Mouse (Mus musculus): ENCODE data around the gene Nap1l3. TPM values are rescaled to one million over a fixed set of nuclear protein-coding genes. Genes with fewer than 3 reads are reported as not detected.

Gene Nap1l3
- total RNA-seq (2012; rRNA removed) (not detected in 2 replicates), total RNA-seq (2014; rRNA removed) (not detected in 2 replicates), polyA plus RNA-seq (2012; ENCODE audit: insufficient read length, low read depth) (not detected in 2 replicates)

DNA sequence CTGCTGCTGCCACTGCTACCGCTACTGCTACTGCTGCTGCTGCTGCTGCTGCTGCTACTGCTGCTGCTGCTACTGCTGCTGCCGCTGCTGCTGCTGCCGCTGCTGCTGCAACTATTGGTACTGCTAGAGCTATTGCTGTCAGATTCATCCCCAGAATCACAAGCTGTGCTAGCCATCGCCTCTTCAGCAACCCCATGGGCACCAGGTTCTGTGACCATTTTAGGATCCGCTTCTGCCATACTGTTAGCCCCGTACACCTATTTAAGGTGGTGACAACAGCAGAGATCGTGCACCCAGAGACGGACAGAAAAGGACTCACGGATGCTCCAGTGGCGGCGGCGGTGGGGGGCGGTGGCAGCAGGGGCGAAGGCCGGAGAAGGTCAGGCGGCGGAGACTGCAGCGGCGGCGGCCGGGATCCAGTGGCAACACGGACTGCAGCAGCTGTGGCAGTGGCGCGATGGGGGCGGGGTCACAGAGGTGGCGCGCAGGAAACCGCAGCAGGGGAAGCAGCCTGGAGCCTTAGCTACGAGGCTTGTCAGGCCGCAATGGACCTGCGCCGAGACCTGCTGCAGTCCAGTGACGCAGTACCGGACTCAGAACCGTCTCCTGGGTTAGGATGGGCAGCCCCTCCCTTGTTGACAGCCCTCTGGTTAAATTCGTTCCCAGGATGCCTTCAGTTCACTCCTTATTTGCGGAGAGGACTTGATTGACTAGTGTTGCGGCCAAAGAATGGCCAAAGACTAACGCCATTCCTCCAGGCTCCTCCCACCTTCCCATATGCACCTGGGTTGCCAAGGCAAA, at the start of gene Nap1l3:
Gene Nap1l3 (minus strand): TSS at position 621 of the 801 bp plus-strand sequence.
- dilution Hi-C loops (cut with MboI; ENCODE audit: extremely low pct_ligation_motif_present, extremely low pct_unique_long_range_greater_than_20kb, low sequenced_read_pairs): no loop called here
- DNase-seq (ENCODE audit: extremely low read depth): no peak
- Histone ChIP-seq H3K9ac (ENCODE audit: insufficient read depth, low read depth) (no peak within 1 kb of the TSS), H3K4me3 (replicated peaks in 1 of 3; ENCODE audit: low read depth in 2 of 3, low read length in 2 of 3, poor library complexity in 1 of 3) (no peak within 1 kb of the TSS), H3K36me3 (replicated peaks in 1 of 2; ENCODE audit: control insufficient read depth in 1 of 2, insufficient read depth in 1 of 2, low read length in 1 of 2) (no peaks in the 10 kb centered on the region), H3K27ac (ENCODE audit: insufficient read depth, low read depth) (no peak within 1 kb of the TSS), H3K79me2 (replicated peaks; ENCODE audit: control insufficient read depth, extremely low read depth, insufficient read depth, poor library complexity, severe bottlenecking) (no peaks in the 10 kb centered on the region), H3K27me3 (replicated peaks) (no peaks in the 10 kb centered on the region), H3K4me2 (ENCODE audit: insufficient read depth, low read depth, poor library complexity, severe bottlenecking) (no peak within 1 kb of the TSS), H3K9me3 (replicated peaks; ENCODE audit: low read length) (peaks cover 7% of the 10 kb centered on the region), H3K4me1 (ENCODE audit: control insufficient read depth in 1 of 2, insufficient read depth in 2 of 2) (no peaks in the 10 kb centered on the region)
- in situ Hi-C loops (cut with MboI; ENCODE audit: low pct_ligation_motif_present, low pct_unique_long_range_greater_than_20kb, low sequenced_read_pairs): no loop called here
- TF ChIP-seq HCFC1 (IDR thresholded peaks at IDR 0.05; ENCODE audit: low read depth, low read length) (no peak), BHLHE40 (IDR thresholded peaks at IDR 0.05; ENCODE audit: low read depth, low read length) (no peak), CHD1 (IDR thresholded peaks at IDR 0.05; ENCODE audit: low read depth, low read length) (no peak), RCOR1 (conservative IDR thresholded peaks at IDR 0.05; ENCODE audit: low read depth, low read length) (no peak), JUN (IDR thresholded peaks at IDR 0.05; ENCODE audit: insufficient read depth, low read depth, low read length) (no peak), ZC3H11A (IDR thresholded peaks at IDR 0.05; ENCODE audit: low read depth, low read length) (no peak), ELF1 (IDR thresholded peaks at IDR 0.05; ENCODE audit: low read depth, low read length) (no peak), E2F4 (IDR thresholded peaks at IDR 0.05; ENCODE audit: insufficient replicate concordance, low read depth, low read length) (no peak), IRF4 (IDR thresholded peaks at IDR 0.05; ENCODE audit: low read depth, low read length) (no peak)

DNA sequence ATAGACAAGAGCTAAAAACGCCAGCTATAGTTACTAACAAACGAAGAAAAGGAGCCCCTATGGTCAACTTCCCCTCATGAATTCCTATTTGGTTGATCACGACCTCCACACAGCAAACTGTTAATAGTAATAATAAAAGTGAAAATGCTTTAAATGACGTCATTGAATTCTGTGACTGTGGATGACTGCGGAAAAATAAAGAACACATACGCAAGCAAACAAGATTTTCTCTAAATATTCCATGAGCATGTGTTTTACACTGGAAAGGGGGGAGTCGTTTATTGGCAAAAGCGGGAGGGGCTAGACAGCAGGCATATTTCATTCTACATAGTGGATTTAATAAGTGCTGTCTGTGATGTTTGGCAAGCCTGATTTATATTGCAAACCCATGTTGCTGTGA, 451 bp upstream of the Nap1l3 start:
- in situ Hi-C loops (cut with MboI; ENCODE audit: low pct_ligation_motif_present, low pct_unique_long_range_greater_than_20kb, low sequenced_read_pairs): no loop called here
- H3K4me2 ChIP-seq (ENCODE audit: insufficient read depth, low read depth, poor library complexity, severe bottlenecking): no peak overlapping the region
- TF ChIP-seq CTCF (conservative IDR thresholded peaks at IDR 0.05 in 1 of 2, IDR thresholded peaks at IDR 0.05 in 1 of 2; ENCODE audit: low read depth in 2 of 2, low read length in 2 of 2) (no peak), RAD21 (IDR thresholded peaks at IDR 0.05; ENCODE audit: low read depth, low read length) (no peak), ETS1 (conservative IDR thresholded peaks at IDR 0.05; ENCODE audit: low read depth, low read length) (no peak), CHD2 (IDR thresholded peaks at IDR 0.05; ENCODE audit: low read length) (no peak), MYC (IDR thresholded peaks at IDR 0.05; ENCODE audit: low read depth, low read length) (no peak)
- H3K36me3 ChIP-seq (replicated peaks in 1 of 2; ENCODE audit: control insufficient read depth in 1 of 2, insufficient read depth in 1 of 2, low read length in 1 of 2): no peaks in the 10 kb centered on the region
- no peaks in the 10 kb centered on the region for H3K27me3 ChIP-seq (replicated peaks)
- no peak for DNase-seq (ENCODE audit: extremely low read depth)
- no peaks in the 10 kb centered on the region for H3K4me1 ChIP-seq (ENCODE audit: control insufficient read depth in 1 of 2, insufficient read depth in 2 of 2)
- H3K27ac ChIP-seq (ENCODE audit: insufficient read depth, low read depth): no peak overlapping the region
- dilution Hi-C loops (cut with MboI; ENCODE audit: extremely low pct_ligation_motif_present, extremely low pct_unique_long_range_greater_than_20kb, low sequenced_read_pairs): no loop called here
- H3K9ac ChIP-seq (ENCODE audit: insufficient read depth, low read depth): no peak overlapping the region
- H3K79me2 ChIP-seq (replicated peaks; ENCODE audit: control insufficient read depth, extremely low read depth, insufficient read depth, poor library complexity, severe bottlenecking): no peaks in the 10 kb centered on the region
- no peak overlapping the region for H3K4me3 ChIP-seq (replicated peaks in 1 of 3; ENCODE audit: low read depth in 2 of 3, low read length in 2 of 3, poor library complexity in 1 of 3)
- peaks cover 7% of the 10 kb centered on the region for H3K9me3 ChIP-seq (replicated peaks; ENCODE audit: low read length)

All from CH12.LX (cell line).